Mouse (Mus musculus): ENCODE results near the gene Rrnad1. TPM values are rescaled to one million over a fixed set of nuclear protein-coding genes. Genes with fewer than 3 reads are reported as not detected.
A peak's percentile ranks its signal among the peaks of the same experiment; 100 is the strongest.
"Not testable (repeated sequence)": the region's sequence is repeated elsewhere in the genome, so short reads cannot be mapped to it uniquely, and the experiment has no call there.

Gene Rrnad1
- polyA plus RNA-seq, 1 experiment from 2014 or later: 6.1 TPM

- no peaks in the 10 kb centered on the region for H3K27me3 ChIP-seq (replicated peaks; ENCODE audit: control insufficient read depth, insufficient read depth, low read length)
- WGBS: 0% methylated on average over 27 of the region's 27 CpGs
- H3K4me3 ChIP-seq (ENCODE audit: low read depth, low read length): peak overlapping the region; percentile 80
- peak; percentile 42 for ATAC-seq
- peak overlapping the region; percentile 89 for H3K9ac ChIP-seq (ENCODE audit: low read depth, low read length)
- no peaks in the 10 kb centered on the region for H3K36me3 ChIP-seq (ENCODE audit: control insufficient read depth, insufficient read depth)
- peaks cover 13% of the 10 kb centered on the region for H3K4me1 ChIP-seq (replicated peaks; ENCODE audit: control insufficient read depth, insufficient read depth, low read length)
- TF ChIP-seq CTCF (IDR thresholded peaks at IDR 0.05; ENCODE audit: low read depth): no peak
- no peaks in the 10 kb centered on the region for H3K9me3 ChIP-seq (ENCODE audit: control insufficient read depth)
- peak overlapping the region; percentile 86 for H3K27ac ChIP-seq (ENCODE audit: low read depth, low read length)
- peak overlapping the region; percentile 70 for H3K4me2 ChIP-seq (replicated peaks; ENCODE audit: low read depth)
Measured at GRCm38 (mm10) chr3:87906981-87907857, 23.3 kb downstream of the Rrnad1 start.

DNA sequence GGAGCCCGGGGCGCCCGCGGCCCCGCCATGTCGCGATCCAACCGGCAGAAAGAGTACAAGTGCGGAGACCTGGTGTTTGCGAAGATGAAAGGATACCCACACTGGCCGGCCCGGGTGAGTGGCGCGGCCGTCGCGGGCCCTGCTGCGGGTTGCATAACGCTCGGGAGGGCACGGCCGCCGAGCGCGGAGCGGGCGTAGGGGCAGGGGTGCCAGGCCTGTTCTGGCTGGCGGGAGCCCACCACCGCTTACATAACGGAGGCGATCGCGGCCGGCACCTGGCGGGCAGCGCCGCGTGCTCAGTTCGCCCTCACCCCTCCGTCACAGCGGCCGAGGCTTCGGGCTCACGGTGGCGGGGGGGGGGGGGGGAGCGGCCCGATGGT, 23.9 kb downstream of the Rrnad1 start:
- Histone ChIP-seq H3K4me3 (ENCODE audit: low read depth, low read length) (peak overlapping the region; percentile 80), H3K9me3 (ENCODE audit: control insufficient read depth) (no peaks in the 10 kb centered on the region), H3K9ac (ENCODE audit: low read depth, low read length) (peak overlapping the region; percentile 89), H3K4me1 (replicated peaks; ENCODE audit: control insufficient read depth, insufficient read depth, low read length) (peaks cover 13% of the 10 kb centered on the region), H3K27me3 (replicated peaks; ENCODE audit: control insufficient read depth, insufficient read depth, low read length) (no peaks in the 10 kb centered on the region), H3K27ac (ENCODE audit: low read depth, low read length) (peak overlapping the region; percentile 86), H3K4me2 (replicated peaks; ENCODE audit: low read depth) (peak overlapping the region; percentile 70), H3K36me3 (ENCODE audit: control insufficient read depth, insufficient read depth) (no peaks in the 10 kb centered on the region)
- under 1% methylated on average over 40 of the region's 47 CpGs for WGBS
- ATAC-seq: peak; percentile 11
- TF ChIP-seq CTCF (IDR thresholded peaks at IDR 0.05; ENCODE audit: low read depth): no peak

GRCm38 (mm10) chr3:87905880-87906485, 24.5 kb downstream of the Rrnad1 start, which contains the start of gene Hdgf:
Gene Hdgf, plus strand, starts transcription at chr3:87906321.
- Histone ChIP-seq H3K27me3 (replicated peaks; ENCODE audit: control insufficient read depth, insufficient read depth, low read length) (no peaks in the 10 kb centered on the region), H3K27ac (ENCODE audit: low read depth, low read length) (peak within 1 kb of the TSS; percentile 86), H3K4me1 (replicated peaks; ENCODE audit: control insufficient read depth, insufficient read depth, low read length) (peaks cover 13% of the 10 kb centered on the region), H3K4me2 (replicated peaks; ENCODE audit: low read depth) (peak within 1 kb of the TSS; percentile 70), H3K9ac (ENCODE audit: low read depth, low read length) (peak within 1 kb of the TSS; percentile 89), H3K4me3 (ENCODE audit: low read depth, low read length) (peak within 1 kb of the TSS; percentile 80), H3K36me3 (ENCODE audit: control insufficient read depth, insufficient read depth) (no peaks in the 10 kb centered on the region), H3K9me3 (ENCODE audit: control insufficient read depth) (no peaks in the 10 kb centered on the region)
- peak; percentile 58 for TF ChIP-seq CTCF (IDR thresholded peaks at IDR 0.05; ENCODE audit: low read depth)
- WGBS: under 1% methylated on average over 56 of the region's 57 CpGs
- peak; percentile 88 for ATAC-seq

DNA sequence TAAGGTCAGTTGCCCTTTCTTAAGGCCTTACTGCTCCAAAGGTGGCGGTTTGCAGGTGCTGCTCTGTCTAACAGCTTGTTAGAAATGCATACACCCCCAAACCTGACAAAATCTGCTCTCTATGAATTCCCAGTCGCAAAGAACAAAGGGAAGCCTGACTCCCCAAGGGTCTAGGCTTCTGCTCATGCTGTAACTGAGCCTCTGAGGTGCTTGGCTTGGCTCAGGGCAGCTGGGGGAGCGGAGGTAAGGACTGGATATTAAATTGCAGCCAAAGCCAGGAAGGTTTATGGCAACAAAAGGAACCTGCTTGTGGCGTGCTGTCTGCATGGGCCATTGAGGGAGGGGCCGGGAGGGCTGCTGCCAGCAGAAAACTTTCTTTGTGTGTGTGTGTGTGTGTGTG, 26.7 kb downstream of the Rrnad1 start:
- no peak overlapping the region for H3K4me2 ChIP-seq (replicated peaks; ENCODE audit: low read depth)
- no peak overlapping the region for H3K4me3 ChIP-seq (ENCODE audit: low read depth, low read length)
- H3K4me1 ChIP-seq (replicated peaks; ENCODE audit: control insufficient read depth, insufficient read depth, low read length): peaks cover 9% of the 10 kb centered on the region; the same call in 1 of the 2 replicates
- H3K27ac ChIP-seq (ENCODE audit: low read depth, low read length): no peak overlapping the region
- no peak for ATAC-seq
- 58% methylated on average over 5 of the region's 5 CpGs for WGBS
- no peak overlapping the region for H3K9ac ChIP-seq (ENCODE audit: low read depth, low read length)
- H3K36me3 ChIP-seq (ENCODE audit: control insufficient read depth, insufficient read depth): no peaks in the 10 kb centered on the region
- no peaks in the 10 kb centered on the region for H3K9me3 ChIP-seq (ENCODE audit: control insufficient read depth)
- TF ChIP-seq CTCF (IDR thresholded peaks at IDR 0.05; ENCODE audit: low read depth): no peak
- no peaks in the 10 kb centered on the region for H3K27me3 ChIP-seq (replicated peaks; ENCODE audit: control insufficient read depth, insufficient read depth, low read length)

- not testable (repeated sequence) for H3K9ac ChIP-seq (ENCODE audit: low read depth, low read length); H3K27ac ChIP-seq (ENCODE audit: low read depth, low read length); H3K4me1 ChIP-seq (replicated peaks; ENCODE audit: control insufficient read depth, insufficient read depth, low read length); H3K27me3 ChIP-seq (replicated peaks; ENCODE audit: control insufficient read depth, insufficient read depth, low read length); ATAC-seq; H3K36me3 ChIP-seq (ENCODE audit: control insufficient read depth, insufficient read depth); H3K9me3 ChIP-seq (ENCODE audit: control insufficient read depth); H3K4me3 ChIP-seq (ENCODE audit: low read depth, low read length); H3K4me2 ChIP-seq (replicated peaks; ENCODE audit: low read depth)
- whole genome bisulfite sequencing: 89% methylated on average over 5 of the region's 6 CpGs
Measured at GRCm38 (mm10) chr3:87901959-87902358, 28.6 kb downstream of the Rrnad1 start.

DNA sequence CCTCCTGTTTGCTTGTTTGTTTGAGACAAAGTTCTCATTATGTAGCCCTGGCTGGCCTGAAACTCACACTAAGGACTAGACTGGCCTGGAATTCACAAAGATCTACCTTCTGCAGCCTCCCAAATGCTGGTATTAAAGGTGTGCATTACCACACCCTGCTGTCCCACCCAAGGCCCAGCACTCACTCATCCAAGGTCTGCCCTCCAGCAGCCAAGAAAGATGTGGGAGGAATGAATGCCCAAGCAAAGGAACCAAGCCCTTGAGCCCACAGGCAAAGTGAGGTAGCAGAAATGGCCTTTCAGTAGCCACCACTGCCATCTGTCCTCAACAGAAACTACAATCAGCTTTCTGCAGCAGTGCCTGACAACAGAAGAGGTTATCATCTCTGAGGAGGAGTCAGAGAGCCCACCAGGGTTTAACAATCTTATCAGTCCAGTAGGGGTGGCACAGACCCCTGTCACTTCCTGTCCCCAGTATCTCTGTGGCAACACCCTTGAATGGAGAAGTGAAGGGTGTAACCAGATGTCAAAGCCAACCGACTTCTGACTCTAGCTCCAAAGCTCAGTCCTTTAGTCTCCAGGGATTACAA, 29.4 kb downstream of the Rrnad1 start:
- ATAC-seq: no peak
- H3K4me2 ChIP-seq (replicated peaks; ENCODE audit: low read depth): no peak overlapping the region
- H3K36me3 ChIP-seq (ENCODE audit: control insufficient read depth, insufficient read depth): no peaks in the 10 kb centered on the region
- H3K9me3 ChIP-seq (ENCODE audit: control insufficient read depth): no peaks in the 10 kb centered on the region
- no peak overlapping the region for H3K9ac ChIP-seq (ENCODE audit: low read depth, low read length)
- no peak overlapping the region for H3K27ac ChIP-seq (ENCODE audit: low read depth, low read length)
- 41% methylated on average over 1 of the region's 1 CpGs for WGBS
- TF ChIP-seq CTCF (IDR thresholded peaks at IDR 0.05; ENCODE audit: low read depth): no peak
- H3K27me3 ChIP-seq (replicated peaks; ENCODE audit: control insufficient read depth, insufficient read depth, low read length): no peaks in the 10 kb centered on the region
- H3K4me1 ChIP-seq (replicated peaks; ENCODE audit: control insufficient read depth, insufficient read depth, low read length): no peaks in the 10 kb centered on the region
- H3K4me3 ChIP-seq (ENCODE audit: low read depth, low read length): no peak overlapping the region

Data from intestine, postnatal 0 days (tissue).